Mouse (Mus musculus) right cerebral cortex, adult 2 months (tissue): ENCODE results near the gene Wsb1.
"Not testable (repeated sequence)": the region's sequence is repeated elsewhere in the genome, so short reads cannot be mapped to it uniquely, and the experiment has no call there.

Experiments used
- DNase-seq, 2 experiments: peaks; one replicate each; pipeline ENCODE4 v3.0.0; 2021 to 2022; ENCODE audit warnings: low spot score in 2 of 2

The Wsb1 gene

GRCm38 (mm10) chr11:79267171-79267570 is 12.7 kb upstream of the Wsb1 start:
- DNase-seq, result no peak

GRCm38 (mm10) chr11:79264376-79264775 is 9.9 kb upstream of the Wsb1 start:
- no peak for DNase-seq

GRCm38 (mm10) chr11:79260126-79260525 is 5.7 kb upstream of the Wsb1 start:
- not testable (repeated sequence) for DNase-seq

GRCm38 (mm10) chr11:79258738-79259137 is 4.3 kb upstream of the Wsb1 start:
- DNase-seq, result no peak

- DNase-seq, result peak; percentile 35 to 37
Observed at GRCm38 (mm10) chr11:79253542-79254390, 705 bp downstream of the Wsb1 start.

- peak; percentile 10 to 17 for DNase-seq
Observed at GRCm38 (mm10) chr11:79252881-79253541, 1.5 kb downstream of the Wsb1 start.

- DNase-seq, result no peak
Observed at GRCm38 (mm10) chr11:79239024-79239423, 15.4 kb downstream of the Wsb1 start.

GRCm38 (mm10) chr11:79238398-79238752 is 16.1 kb downstream of the Wsb1 start:
- DNase-seq, result no peak

- DNase-seq, result no peak
Observed at GRCm38 (mm10) chr11:79237644-79238397, 16.6 kb downstream of the Wsb1 start.

GRCm38 (mm10) chr11:79230251-79230570 is 24.3 kb downstream of the Wsb1 start:
- DNase-seq, result no peak

- DNase-seq, result no peak
Observed at GRCm38 (mm10) chr11:79229561-79230250, 24.8 kb downstream of the Wsb1 start.

GRCm38 (mm10) chr11:79229057-79229504 is 25.4 kb downstream of the Wsb1 start:
- DNase-seq, result no peak

GRCm38 (mm10) chr11:79228089-79228488 is 26.4 kb downstream of the Wsb1 start:
- DNase-seq, result no peak

GRCm38 (mm10) chr11:79225371-79226155 is 28.9 kb downstream of the Wsb1 start:
- DNase-seq, result no peak

GRCm38 (mm10) chr11:79224562-79225280 is 29.8 kb downstream of the Wsb1 start:
- peak; percentile 62 to 74 for DNase-seq

- no peak for DNase-seq
Observed at GRCm38 (mm10) chr11:79223420-79223819, 31.1 kb downstream of the Wsb1 start.

GRCm38 (mm10) chr11:79222661-79223060 is 31.8 kb downstream of the Wsb1 start:
- no peak for DNase-seq

- DNase-seq, result no peak
Observed at GRCm38 (mm10) chr11:79221641-79222040, 32.8 kb downstream of the Wsb1 start.

- DNase-seq, result no peak
Observed at GRCm38 (mm10) chr11:79218936-79219626, 35.4 kb downstream of the Wsb1 start.

GRCm38 (mm10) chr11:79218061-79218460 is 36.4 kb downstream of the Wsb1 start:
- no peak for DNase-seq
